Mouse (Mus musculus): Measurements from ENCODE around the gene Fosl1. TPM values are rescaled to one million over a fixed set of nuclear protein-coding genes. Genes with fewer than 3 reads are reported as not detected.

The Fosl1 gene
- 0.55 to 3.8 TPM (median 0.75 TPM) in 4 replicates for total RNA-seq (2023; ENCODE audit: inconsistent age)

GRCm38 (mm10) chr19:5447515-5448353 is at the start of gene Fosl1:
Gene Fosl1 (plus strand): TSS chr19:5447547.

DNA sequence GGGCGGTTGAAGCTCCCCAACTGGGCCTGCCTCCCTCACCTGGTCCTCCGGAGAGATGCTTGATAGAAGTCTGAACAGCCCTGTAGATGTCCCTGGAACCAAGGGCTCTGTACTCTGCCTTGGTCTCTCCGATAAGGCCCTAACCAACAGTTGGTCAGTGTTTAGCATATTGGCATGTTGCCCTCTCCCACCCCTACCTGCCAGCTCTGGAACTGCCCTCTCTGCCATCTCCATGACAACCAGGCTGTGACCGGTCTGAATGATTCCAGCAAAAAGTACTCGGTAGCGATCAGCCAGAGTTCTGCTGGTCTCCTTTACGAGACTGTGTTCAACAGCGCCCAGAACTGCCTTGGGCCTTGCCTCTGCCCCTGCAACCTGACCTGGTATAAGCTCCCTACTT is 45.1 kb upstream of the Fosl1 start, which contains the start of gene Tsga10ip:
Gene Tsga10ip, minus strand, starts transcription at position 234 of the 400 bp plus-strand sequence.

GRCm38 (mm10) chr19:5424782-5425741 is 22.3 kb upstream of the Fosl1 start, which contains the start of the genes Drap1 and AI837181:
Gene Drap1 (minus strand): TSS chr19:5424979.
Gene AI837181 (plus strand): TSS chr19:5425144.

DNA sequence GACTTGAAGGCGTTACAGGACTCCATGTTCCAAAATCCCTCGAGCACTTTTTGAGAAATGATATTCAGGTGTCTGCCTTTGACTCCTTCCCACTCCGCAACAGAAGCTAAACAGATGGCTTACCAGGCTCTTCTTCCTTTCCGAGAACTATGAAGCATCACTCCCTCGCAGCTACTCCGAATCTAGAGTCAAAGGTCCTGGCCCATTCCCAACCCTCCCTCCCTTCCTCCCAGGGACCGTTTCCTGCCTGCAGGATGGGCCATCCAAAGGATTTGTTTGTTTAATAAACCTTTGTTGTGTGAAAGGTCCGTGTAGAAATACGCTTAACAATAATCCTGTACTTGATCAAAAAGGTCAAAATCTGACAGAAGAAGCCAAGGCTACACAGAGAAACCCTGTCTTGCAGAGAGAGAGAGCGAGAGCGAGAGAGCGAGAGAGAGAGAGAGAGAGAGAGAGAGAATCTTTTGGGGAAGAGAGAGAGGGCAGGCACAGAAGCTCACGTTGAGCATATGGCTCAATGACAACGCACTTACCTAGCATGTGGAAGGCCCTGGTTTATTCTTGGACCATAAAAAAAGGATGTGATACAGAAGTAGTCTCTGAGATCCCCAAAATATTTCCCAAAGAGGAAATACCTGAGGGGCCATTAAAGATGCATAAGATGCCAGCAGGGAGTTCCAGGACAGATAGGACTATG is 10.5 kb downstream of the Fosl1 start, which contains the start of gene Ccdc85b:
Gene Ccdc85b, minus strand, starts transcription at position 149 of the 697 bp plus-strand sequence.

GRCm38 (mm10) chr19:5460465-5460911 is 13.1 kb downstream of the Fosl1 start, which contains the start of gene Fibp:
Gene Fibp (plus strand): TSS chr19:5460615.

DNA sequence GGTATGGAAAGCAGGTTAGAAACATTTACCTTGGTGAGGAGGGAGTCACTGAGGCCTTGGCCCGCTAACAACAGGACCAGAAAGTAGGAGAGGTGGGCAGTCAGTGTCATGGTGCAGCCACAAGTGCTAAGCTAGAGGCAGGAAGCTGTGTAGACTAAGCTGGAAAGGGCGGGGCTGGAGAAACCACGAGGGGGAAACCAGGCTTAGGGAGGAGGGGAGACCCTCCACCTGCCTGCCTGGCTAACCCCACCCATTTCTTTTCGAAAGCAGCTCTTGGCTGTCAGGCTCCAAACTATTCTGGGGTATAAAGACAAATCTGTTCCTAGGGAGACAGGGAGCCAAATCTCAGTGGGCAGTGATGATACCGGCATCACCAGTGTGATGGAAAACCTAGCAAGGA is 21.0 kb downstream of the Fosl1 start, which contains the start of gene Ctsw:
Gene Ctsw, minus strand, starts transcription at position 134 of the 400 bp plus-strand sequence.

GRCm38 (mm10) chr19:5473720-5474119 is 26.4 kb downstream of the Fosl1 start, which contains the start of gene Efemp2:
Gene Efemp2 (plus strand): TSS chr19:5473954.

DNA sequence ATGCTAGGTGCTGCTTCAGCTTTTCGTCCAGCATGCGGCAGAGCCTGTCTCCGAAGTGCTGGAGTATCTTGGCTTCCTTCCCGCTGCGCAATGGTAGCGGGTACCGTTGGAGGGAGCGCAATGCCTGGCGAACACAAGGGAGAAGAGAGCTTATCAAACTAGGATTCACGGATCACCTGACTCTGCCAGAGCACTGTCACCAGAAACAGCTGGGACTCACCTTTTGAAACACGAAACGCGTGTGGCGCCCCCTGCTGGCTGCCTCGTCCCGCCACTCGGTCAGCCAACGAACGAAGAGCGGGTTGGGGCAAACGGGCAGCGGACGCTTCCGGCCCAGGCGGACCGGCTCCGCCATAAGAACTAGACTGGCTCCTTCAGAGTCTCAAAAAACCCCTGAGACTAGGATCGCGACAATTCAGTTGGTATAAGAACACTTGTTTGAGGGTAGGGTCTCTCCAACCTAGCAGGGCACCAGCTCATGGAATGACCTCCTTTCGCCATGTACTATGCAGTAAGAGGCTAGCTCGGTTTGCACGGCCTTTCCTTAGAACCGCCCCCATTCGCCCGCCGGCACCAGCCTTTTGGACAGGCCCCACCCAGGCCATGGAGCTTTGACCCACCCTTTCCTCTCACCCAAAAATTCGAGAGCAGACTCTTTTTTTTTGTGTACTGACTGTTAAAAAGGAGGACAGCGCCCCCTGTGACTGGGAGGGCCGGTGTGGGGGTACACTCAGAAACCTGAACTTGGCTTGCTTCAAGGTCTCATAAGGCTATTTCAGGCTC is 40.6 kb downstream of the Fosl1 start, which contains the start of gene Mus81:
Gene Mus81, minus strand, starts transcription at position 635 of the 783 bp plus-strand sequence.

DNA sequence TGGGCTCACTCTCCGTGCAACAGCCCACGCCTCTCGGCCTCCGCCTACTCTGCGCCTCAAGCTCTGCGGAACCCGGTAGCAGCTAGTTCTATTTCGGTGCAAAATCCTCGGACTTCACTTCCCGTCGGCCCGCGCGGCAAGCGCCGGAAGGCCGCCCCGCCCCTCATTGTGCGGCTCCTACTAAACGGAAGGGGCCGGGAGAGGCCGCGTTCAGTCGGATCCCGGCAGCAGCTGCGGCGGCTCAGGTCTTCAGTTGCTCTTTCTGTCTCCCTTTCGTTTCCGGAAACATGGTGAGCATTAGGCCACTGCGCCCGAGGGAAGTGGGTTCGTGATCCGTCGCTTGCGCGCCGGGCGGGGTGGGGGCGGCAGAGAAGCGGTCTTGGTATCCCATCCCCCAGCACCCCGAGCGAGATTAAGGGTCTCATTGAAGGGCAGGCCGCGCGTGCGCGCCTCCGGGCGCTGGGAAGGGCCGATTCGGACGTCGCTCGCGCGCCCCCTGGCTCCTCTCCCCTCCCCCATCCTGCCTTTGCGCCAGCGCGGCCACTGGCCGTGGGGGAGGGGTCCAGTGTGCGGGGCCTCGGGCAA is 43.1 kb downstream of the Fosl1 start, which contains the start of gene Cfl1:
Gene Cfl1, plus strand, starts transcription at position 143 of the 585 bp plus-strand sequence.

GRCm38 (mm10) chr19:5503687-5504086 is 56.3 kb downstream of the Fosl1 start, which contains the start of gene 1700020D05Rik:
Gene 1700020D05Rik (minus strand): TSS chr19:5503787.

Other genes with a start within 250 kb of the Fosl1 start
- gene Pacs1, start 174.4 kb upstream of the Fosl1 start, total RNA-seq (2023; ENCODE audit: inconsistent age): 72.2 to 78.0 TPM (median 74.1 TPM) in 4 replicates
- 317 to 332 TPM (median 327 TPM) in 4 replicates for gene Sf3b2, start 152.1 kb upstream of the Fosl1 start, total RNA-seq (2023; ENCODE audit: inconsistent age)
- not detected in 4 replicates for gene Gal3st3, start 149.2 kb upstream of the Fosl1 start, total RNA-seq (2023; ENCODE audit: inconsistent age)
- not detected in 4 replicates for gene Catsper1, start 111.8 kb upstream of the Fosl1 start, total RNA-seq (2023; ENCODE audit: inconsistent age)
- 0.58 to 1.0 TPM in 2 of 4 replicates, not detected in the others for gene Cst6, start 98.0 kb upstream of the Fosl1 start, total RNA-seq (2023; ENCODE audit: inconsistent age)
- 34.1 to 40.3 TPM (median 37.2 TPM) in 4 replicates for gene Eif1ad, start 80.8 kb upstream of the Fosl1 start, total RNA-seq (2023; ENCODE audit: inconsistent age)
- 90.5 to 106 TPM (median 95.8 TPM) in 4 replicates for gene Banf1, start 80.4 kb upstream of the Fosl1 start, total RNA-seq (2023; ENCODE audit: inconsistent age)
- 176 to 199 TPM (median 188 TPM) in 4 replicates for gene Sart1, start 58.8 kb upstream of the Fosl1 start, total RNA-seq (2023; ENCODE audit: inconsistent age)
- gene Tsga10ip, start 45.0 kb upstream of the Fosl1 start, total RNA-seq (2023; ENCODE audit: inconsistent age): not detected in 4 replicates
- 168 to 181 TPM (median 171 TPM) in 4 replicates for gene Drap1, start 22.6 kb upstream of the Fosl1 start, total RNA-seq (2023; ENCODE audit: inconsistent age)
- gene AI837181, start 22.4 kb upstream of the Fosl1 start, total RNA-seq (2023; ENCODE audit: inconsistent age): 56.0 to 61.6 TPM (median 59.0 TPM) in 4 replicates
- gene Ccdc85b, start 10.3 kb downstream of the Fosl1 start, total RNA-seq (2023; ENCODE audit: inconsistent age): 2.8 to 3.3 TPM (median 3.0 TPM) in 4 replicates
- 107 to 110 TPM (median 109 TPM) in 4 replicates for gene Fibp, start 13.1 kb downstream of the Fosl1 start, total RNA-seq (2023; ENCODE audit: inconsistent age)
- 0.90 to 2.0 TPM (median 1.3 TPM) in 4 replicates for gene Ctsw, start 21.0 kb downstream of the Fosl1 start, total RNA-seq (2023; ENCODE audit: inconsistent age)
- gene Efemp2, start 26.4 kb downstream of the Fosl1 start, total RNA-seq (2023; ENCODE audit: inconsistent age): 1.8 TPM in 1 of 4 replicates, not detected in the others
- 40.8 to 48.0 TPM (median 43.1 TPM) in 4 replicates for gene Mus81, start 40.9 kb downstream of the Fosl1 start, total RNA-seq (2023; ENCODE audit: inconsistent age)
- 1,329 to 1,431 TPM (median 1,341 TPM) in 4 replicates for gene Cfl1, start 42.9 kb downstream of the Fosl1 start, total RNA-seq (2023; ENCODE audit: inconsistent age)
- 0.93 to 2.6 TPM (median 2.2 TPM) in 4 replicates for gene 1700020D05Rik, start 56.2 kb downstream of the Fosl1 start, total RNA-seq (2023; ENCODE audit: inconsistent age)
- 7.9 to 10.5 TPM (median 9.1 TPM) in 4 replicates for gene Snx32, start 63.0 kb downstream of the Fosl1 start, total RNA-seq (2023; ENCODE audit: inconsistent age)
- gene Ovol1, start 113.1 kb downstream of the Fosl1 start, total RNA-seq (2023; ENCODE audit: inconsistent age): 0.27 TPM in 1 of 4 replicates, not detected in the others
- 13.8 to 21.1 TPM (median 19.0 TPM) in 4 replicates for gene Ap5b1, start 120.5 kb downstream of the Fosl1 start, total RNA-seq (2023; ENCODE audit: inconsistent age)
- gene Rnaseh2c, start 154.3 kb downstream of the Fosl1 start, total RNA-seq (2023; ENCODE audit: inconsistent age): 88.3 to 130 TPM (median 99.7 TPM) in 4 replicates
- gene Kat5, start 162.7 kb downstream of the Fosl1 start, total RNA-seq (2023; ENCODE audit: inconsistent age): 104 to 120 TPM (median 115 TPM) in 4 replicates
- gene Rela, start 189.9 kb downstream of the Fosl1 start, total RNA-seq (2023; ENCODE audit: inconsistent age): 140 to 150 TPM (median 143 TPM) in 4 replicates
- 618 to 650 TPM (median 632 TPM) in 4 replicates for gene Sipa1, start 216.2 kb downstream of the Fosl1 start, total RNA-seq (2023; ENCODE audit: inconsistent age)
- gene Map3k11, start 241.2 kb downstream of the Fosl1 start, total RNA-seq (2023; ENCODE audit: inconsistent age): 52.6 to 59.1 TPM (median 55.7 TPM) in 4 replicates
- 187 to 202 TPM (median 194 TPM) in 4 replicates for gene Pcnx3, start 241.4 kb downstream of the Fosl1 start, total RNA-seq (2023; ENCODE audit: inconsistent age)

Data from B cell, adult (primary cell).